Mouse (Mus musculus) forebrain, embryonic 10.5 days (tissue): ENCODE data around the gene Dynlt1a. TPM values are rescaled to one million over a fixed set of nuclear protein-coding genes. Genes with fewer than 3 reads are reported as not detected.
A peak's percentile ranks its signal among the peaks of the same experiment; 100 is the strongest.
"Not testable (repeated sequence)": the region's sequence is repeated elsewhere in the genome, so short reads cannot be mapped to it uniquely, and the experiment has no call there.

Source experiments
- DNase-seq: peaks from one replicate; pipeline ENCODE4 v3.0.0-alpha.2; 2017; ENCODE audit warnings: low spot score; ENCODE audit errors: extremely low spot score
- H3K27ac ChIP-seq: fragments of 300-500 bp; sonication (generic); 2 replicates; pipeline ENCODE4 v1.5.1; 2016; ENCODE audit warnings: mild to moderate bottlenecking
- H3K27me3 ChIP-seq: fragments of 300-500 bp; sonication (generic); 2 replicates; pipeline ENCODE4 v1.6.1; 2016; ENCODE audit warnings: mild to moderate bottlenecking; ENCODE audit not compliant: poor library complexity, severe bottlenecking
- H3K36me3 ChIP-seq: fragments of 300-500 bp; sonication (generic); replicated peaks from 2 replicates; pipeline ENCODE4 v1.6.1; 2016; ENCODE audit warnings: mild to moderate bottlenecking, moderate library complexity
- H3K4me1 ChIP-seq: fragments of 300-500 bp; sonication (generic); 2 replicates; pipeline ENCODE4 v1.6.1; 2016
- H3K4me3 ChIP-seq: fragments of 300-500 bp; sonication (generic); 2 replicates; pipeline ENCODE4 v1.5.1; 2016; ENCODE audit warnings: mild to moderate bottlenecking, moderate library complexity
- H3K9me3 ChIP-seq: fragments of 300-500 bp; sonication (generic); 2 replicates; pipeline ENCODE4 v1.6.1; 2016; ENCODE audit warnings: mild to moderate bottlenecking, moderate library complexity
- WGBS: fragments of 180-500 bp; shearing (Covaris S2); methylation state at CpG from one replicate; pipeline ENCODE4 v1.1.7; 2016; 5-methylcytosine and 5-hydroxymethylcytosine counted together
- polyA plus RNA-seq: library from polyadenylated mRNA; unstranded; fragments of >200 nt; fragmentation: Nextera tagmentation; extraction: Ambion mirVana; gene quantifications from 2 replicates; pipeline ENCODE4 v1.2.1, GENCODE M21; 2016

The Dynlt1a gene
- polyA plus RNA-seq, 1 experiment from 2014 or later: 25.9 TPM

DNA sequence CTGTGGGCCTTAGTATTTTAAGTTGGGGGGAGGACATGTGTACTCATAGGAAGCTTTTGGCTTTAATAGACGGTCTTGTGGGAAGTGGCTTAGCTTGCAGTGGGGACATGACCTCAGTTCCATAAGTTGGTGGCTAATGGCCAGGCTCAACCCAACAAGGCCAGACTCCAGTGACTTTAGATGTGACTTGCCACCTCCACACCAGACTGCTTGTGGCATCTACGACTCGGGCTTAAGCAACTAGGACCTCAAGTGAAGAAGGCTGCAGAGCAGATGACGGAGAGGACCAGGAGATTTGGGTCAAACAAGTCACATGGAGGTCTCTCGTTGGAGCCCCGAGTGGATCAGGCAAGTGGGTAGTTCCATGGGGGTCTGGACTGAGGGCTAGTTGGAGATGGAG is 42.6 kb downstream of the Dynlt1a start:
- not testable (repeated sequence) for H3K4me3 ChIP-seq, H3K36me3 ChIP-seq, DNase-seq, H3K27me3 ChIP-seq, H3K27ac ChIP-seq, H3K9me3 ChIP-seq, H3K4me1 ChIP-seq
- 92% methylated on average over 4 of the region's 6 CpGs for WGBS

DNA sequence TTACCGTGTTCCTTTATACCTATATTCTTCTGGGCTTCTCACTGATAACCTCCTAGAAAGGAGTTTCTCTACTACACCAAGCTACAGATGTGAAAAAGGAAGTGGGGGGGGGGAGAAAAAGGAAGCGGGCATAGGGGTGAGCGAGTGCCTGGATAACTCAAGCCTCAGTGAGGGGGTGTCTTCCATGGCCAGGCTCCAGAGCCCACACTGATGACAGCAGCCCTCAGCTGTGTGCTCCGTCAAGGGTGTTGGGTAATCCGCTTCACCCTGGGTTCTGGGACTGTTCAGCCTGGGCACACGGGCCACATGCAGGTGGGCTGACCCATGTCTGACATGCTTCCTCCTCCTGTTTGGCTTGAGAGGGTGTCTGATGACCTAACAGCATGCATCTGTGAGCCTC is 45.3 kb downstream of the Dynlt1a start:
- H3K36me3 ChIP-seq, DNase-seq: not testable (repeated sequence)
- 95% methylated on average over 6 of the region's 6 CpGs for WGBS

DNA sequence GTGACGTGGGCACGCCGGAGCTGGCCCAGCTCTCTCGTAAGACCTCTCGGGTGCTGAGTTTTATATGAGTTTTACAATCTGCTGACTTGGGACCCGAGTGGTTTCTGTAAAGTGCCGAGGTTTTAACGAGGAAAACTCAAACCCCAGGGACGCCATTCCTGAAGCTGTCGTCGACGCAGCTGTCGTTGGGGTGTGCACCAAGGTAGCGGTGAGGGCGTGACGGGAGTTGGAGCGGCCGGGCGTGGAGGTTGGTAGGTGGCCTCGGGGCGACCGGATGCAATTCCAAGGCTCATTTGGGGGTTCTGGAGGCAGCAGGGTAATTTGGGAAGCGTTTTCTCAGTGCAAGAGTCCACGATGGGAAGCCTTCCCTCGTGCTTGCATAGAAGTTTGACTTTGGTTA is 46.5 kb downstream of the Dynlt1a start:
- not testable (repeated sequence) for H3K27me3 ChIP-seq, H3K4me1 ChIP-seq, H3K36me3 ChIP-seq, H3K9me3 ChIP-seq
- peak overlapping the region; percentile 80 for H3K27ac ChIP-seq
- H3K4me3 ChIP-seq: peak overlapping the region; percentile 55
- WGBS: under 1% methylated on average over 25 of the region's 25 CpGs
- DNase-seq: peak; percentile 20

More for the DNA sequence above, 45.3 kb downstream of the Dynlt1a start:
- H3K27me3 ChIP-seq, H3K4me3 ChIP-seq, H3K4me1 ChIP-seq, H3K27ac ChIP-seq, H3K9me3 ChIP-seq: not testable (repeated sequence)

DNA sequence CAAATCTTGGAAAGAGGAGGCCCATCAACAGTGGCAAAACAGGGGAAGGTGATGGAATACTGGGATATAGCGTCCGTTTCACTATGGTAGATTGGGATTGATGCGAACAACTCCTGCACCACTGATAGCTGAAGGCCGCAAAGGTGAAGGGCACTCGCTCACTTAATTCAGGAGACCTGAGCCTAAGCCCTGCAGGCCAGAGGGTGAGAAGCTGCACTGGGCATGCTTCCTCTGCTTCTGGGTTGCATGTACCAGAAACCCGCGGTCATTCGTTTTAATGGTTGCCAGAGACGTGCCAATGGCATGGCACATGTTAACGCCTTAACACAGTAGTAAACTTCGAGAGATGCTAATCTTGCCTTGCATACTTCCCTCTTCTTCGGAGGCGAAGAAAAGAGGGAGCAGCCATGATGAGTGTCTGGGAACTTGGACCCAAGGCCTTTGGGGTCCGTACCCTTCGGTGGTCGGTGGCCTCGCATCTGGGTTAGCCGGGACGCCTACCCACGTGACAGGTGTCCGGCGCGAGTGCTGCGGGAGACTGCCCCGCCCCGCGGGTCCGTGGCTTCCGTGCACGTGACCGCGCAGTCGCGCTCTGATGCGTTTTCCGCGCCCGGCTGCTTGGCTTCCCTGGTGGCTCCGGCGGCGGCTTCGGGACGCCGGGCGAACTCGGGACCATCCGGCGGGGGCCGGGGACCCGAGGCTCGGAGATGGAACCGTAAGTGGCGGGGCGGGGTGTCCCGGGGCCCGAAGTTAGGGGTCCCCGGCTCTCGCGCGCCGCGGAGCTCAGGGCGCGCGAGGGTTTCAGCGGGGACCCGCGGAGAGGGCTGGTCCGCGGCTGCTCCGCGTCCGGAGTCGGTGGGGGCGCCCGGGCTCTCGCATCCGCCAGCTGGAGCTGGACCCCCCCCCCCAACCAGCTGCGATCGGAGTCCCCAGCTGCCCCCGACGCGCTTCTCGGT is 47.1 kb downstream of the Dynlt1a start:
- DNase-seq: peak; percentile 26
- H3K27ac ChIP-seq: peak overlapping the region; percentile 80
- H3K36me3 ChIP-seq, H3K4me1 ChIP-seq, H3K27me3 ChIP-seq, H3K9me3 ChIP-seq: not testable (repeated sequence)
- H3K4me3 ChIP-seq: peak overlapping the region; percentile 55
- WGBS: 2% methylated on average over 65 of the region's 84 CpGs

DNA sequence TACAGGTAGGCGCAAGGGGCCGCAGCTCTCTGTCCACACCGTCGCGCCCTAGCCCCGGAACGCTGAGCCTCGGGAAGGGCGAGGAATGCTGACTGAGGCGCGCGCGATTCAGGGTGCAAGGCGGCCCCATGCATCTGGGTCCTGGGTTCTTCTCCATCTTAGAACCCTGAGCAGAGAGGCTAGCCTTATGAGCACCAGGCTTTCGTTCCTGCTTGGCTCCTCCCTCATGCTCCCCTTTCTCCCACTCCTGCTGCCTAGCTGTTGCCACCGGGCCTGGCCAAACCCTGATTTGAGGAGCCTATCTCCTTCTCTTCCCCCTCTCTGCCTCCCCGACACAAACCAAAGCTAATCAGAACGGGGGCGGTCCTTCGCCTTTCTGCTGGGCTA is 60.2 kb downstream of the Dynlt1a start:
- H3K36me3 ChIP-seq, H3K4me1 ChIP-seq, H3K27ac ChIP-seq, DNase-seq, H3K27me3 ChIP-seq, H3K9me3 ChIP-seq: not testable (repeated sequence)
- under 1% methylated on average over 20 of the region's 20 CpGs for WGBS
- H3K4me3 ChIP-seq: peak overlapping the region; percentile 44

DNA sequence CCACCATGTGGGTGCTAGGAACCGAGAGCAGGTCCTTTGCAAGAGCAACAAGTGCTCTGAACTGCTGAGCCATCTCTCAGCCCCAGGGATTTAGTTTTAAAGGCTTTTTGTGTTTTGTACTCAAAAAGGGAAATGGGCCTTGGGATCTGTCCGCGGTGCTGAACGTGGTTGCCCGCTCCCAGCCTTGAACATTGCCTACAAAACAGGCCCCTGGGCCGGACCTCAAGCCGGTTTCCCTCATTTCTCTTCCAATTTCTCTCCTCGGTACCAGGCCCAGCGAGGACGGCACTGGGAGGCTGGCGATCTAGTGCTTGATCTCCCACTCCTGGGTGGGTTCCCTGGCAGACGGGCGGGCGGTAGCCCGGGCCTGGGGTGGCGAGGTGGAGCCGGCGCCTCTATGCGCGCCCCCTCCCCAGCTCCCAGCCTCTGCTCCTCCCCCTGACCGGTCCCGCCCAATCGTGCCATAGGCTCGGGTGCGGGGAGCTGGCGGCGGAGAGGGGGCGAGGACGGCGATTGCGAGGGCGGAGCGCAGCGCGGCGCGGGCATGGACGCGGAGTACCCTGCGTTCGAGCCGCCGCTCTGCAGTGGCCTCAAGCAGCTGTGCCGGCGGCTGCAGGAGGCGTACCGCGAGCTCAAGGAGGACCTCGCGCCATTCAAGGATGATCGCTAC is 60.8 kb downstream of the Dynlt1a start, which contains the start of gene Tmem181a:
TSS of gene Tmem181a (plus strand) at position 461 of the 670 bp plus-strand sequence.
- peak within 1 kb of the TSS; percentile 44 for H3K4me3 ChIP-seq

More for the DNA sequence above, 60.8 kb downstream of the Dynlt1a start, which contains the start of gene Tmem181a:
- H3K27me3 ChIP-seq, DNase-seq, H3K4me1 ChIP-seq, H3K27ac ChIP-seq, H3K9me3 ChIP-seq, H3K36me3 ChIP-seq: not testable (repeated sequence)
- WGBS: under 1% methylated on average over 23 of the region's 51 CpGs

Other genes with a start within 250 kb of the Dynlt1a start
- gene Serac1, start 237.8 kb downstream of the Dynlt1a start, polyA plus RNA-seq: 6.6 and 8.9 TPM in 2 replicates
- 169 and 173 TPM in 2 replicates for gene Gtf2h5, start 237.7 kb downstream of the Dynlt1a start, polyA plus RNA-seq
- 136 and 142 TPM in 2 replicates for gene Tulp4, start 211.1 kb downstream of the Dynlt1a start, polyA plus RNA-seq
- 22.7 and 23.3 TPM in 2 replicates for gene Tmem181a, start 60.6 kb downstream of the Dynlt1a start, polyA plus RNA-seq
- 464 and 482 TPM in 2 replicates for gene Dynlt1b, start 112.6 kb upstream of the Dynlt1a start, polyA plus RNA-seq